Mouse (Mus musculus): ENCODE measurements at regions not wholly inside any gene's neighbourhood (a gene's known extent, or its start where the extent isn't known, plus 50 kb on each side); places are given as distances from the start of the nearest gene placed in this dataset.
A peak's percentile ranks its signal among the peaks of the same experiment; 100 is the strongest.

- Histone ChIP-seq H3K4me3 (replicated peaks; ENCODE audit: low read length) (no peak overlapping the region), H3K9me3 (ENCODE audit: control insufficient read depth, low read length) (no peaks in the 10 kb centered on the region), H3K9ac (ENCODE audit: low read depth, low read length, severe bottlenecking) (no peak overlapping the region), H3K4me1 (ENCODE audit: control insufficient read depth, insufficient read depth, low read length) (peaks cover 40% of the 10 kb centered on the region), H3K4me2 (replicated peaks; ENCODE audit: low read depth, low read length, severe bottlenecking) (no peak overlapping the region), H3K27me3 (ENCODE audit: control insufficient read depth, insufficient read depth, low read length) (no peaks in the 10 kb centered on the region), H3K27ac (replicated peaks; ENCODE audit: low read depth, low read length) (peak overlapping the region; percentile 40; the same call in 1 of the 2 replicates), H3K36me3 (ENCODE audit: control insufficient read depth, insufficient read depth, low read length) (no peaks in the 10 kb centered on the region)
- TF ChIP-seq POLR2A (IDR thresholded peaks at IDR 0.05; ENCODE audit: borderline replicate concordance, extremely low read depth, insufficient read depth, insufficient read length) = no peak
- ATAC-seq (ENCODE audit: low FRiP score, low read depth) (no peak), DNase-seq (ENCODE audit: low spot score) (peak; percentile 2)
- WGBS = 66% methylated on average over 3 of the region's 3 CpGs
Measured at GRCm38 (mm10) chr8:26353476-26353875, 234.1 kb downstream of the Gm45692 start.

GRCm38 (mm10) chr8:26354516-26354915 lies 235.2 kb downstream of the Gm45692 start:
- Histone ChIP-seq H3K4me3 (replicated peaks; ENCODE audit: low read length) (no peak overlapping the region), H3K9me3 (ENCODE audit: control insufficient read depth, low read length) (no peaks in the 10 kb centered on the region), H3K36me3 (ENCODE audit: control insufficient read depth, insufficient read depth, low read length) (no peaks in the 10 kb centered on the region), H3K27me3 (ENCODE audit: control insufficient read depth, insufficient read depth, low read length) (no peaks in the 10 kb centered on the region), H3K4me2 (replicated peaks; ENCODE audit: low read depth, low read length, severe bottlenecking) (no peak overlapping the region), H3K4me1 (ENCODE audit: control insufficient read depth, insufficient read depth, low read length) (peaks cover 47% of the 10 kb centered on the region), H3K9ac (ENCODE audit: low read depth, low read length, severe bottlenecking) (no peak overlapping the region), H3K27ac (replicated peaks; ENCODE audit: low read depth, low read length) (no peak overlapping the region)
- peak; percentile 2 for DNase-seq (ENCODE audit: low spot score)
- no peak for TF ChIP-seq POLR2A (IDR thresholded peaks at IDR 0.05; ENCODE audit: borderline replicate concordance, extremely low read depth, insufficient read depth, insufficient read length)
- 22% methylated on average over 4 of the region's 4 CpGs for WGBS
- no peak for ATAC-seq (ENCODE audit: low FRiP score, low read depth)

GRCm38 (mm10) chr8:26356801-26357200 lies 237.5 kb downstream of the Gm45692 start:
- Histone ChIP-seq H3K27me3 (ENCODE audit: control insufficient read depth, insufficient read depth, low read length) (no peaks in the 10 kb centered on the region), H3K9ac (ENCODE audit: low read depth, low read length, severe bottlenecking) (no peak overlapping the region), H3K4me3 (replicated peaks; ENCODE audit: low read length) (no peak overlapping the region), H3K4me2 (replicated peaks; ENCODE audit: low read depth, low read length, severe bottlenecking) (no peak overlapping the region), H3K9me3 (ENCODE audit: control insufficient read depth, low read length) (no peaks in the 10 kb centered on the region), H3K36me3 (ENCODE audit: control insufficient read depth, insufficient read depth, low read length) (no peaks in the 10 kb centered on the region), H3K4me1 (ENCODE audit: control insufficient read depth, insufficient read depth, low read length) (peaks cover 36% of the 10 kb centered on the region), H3K27ac (replicated peaks; ENCODE audit: low read depth, low read length) (no peak overlapping the region)
- ATAC-seq (ENCODE audit: low FRiP score, low read depth) (no peak), DNase-seq (ENCODE audit: low spot score) (peak; percentile 2)
- WGBS = 79% methylated on average over 8 of the region's 8 CpGs
- TF ChIP-seq POLR2A (IDR thresholded peaks at IDR 0.05; ENCODE audit: borderline replicate concordance, extremely low read depth, insufficient read depth, insufficient read length) = no peak

GRCm38 (mm10) chr8:26358711-26359136 lies 239.4 kb downstream of the Gm45692 start:
- Histone ChIP-seq H3K4me1 (ENCODE audit: control insufficient read depth, insufficient read depth, low read length) (peaks cover 18% of the 10 kb centered on the region), H3K4me2 (replicated peaks; ENCODE audit: low read depth, low read length, severe bottlenecking) (no peak overlapping the region), H3K27ac (replicated peaks; ENCODE audit: low read depth, low read length) (no peak overlapping the region), H3K9me3 (ENCODE audit: control insufficient read depth, low read length) (no peaks in the 10 kb centered on the region), H3K4me3 (replicated peaks; ENCODE audit: low read length) (no peak overlapping the region), H3K9ac (ENCODE audit: low read depth, low read length, severe bottlenecking) (no peak overlapping the region), H3K36me3 (ENCODE audit: control insufficient read depth, insufficient read depth, low read length) (no peaks in the 10 kb centered on the region), H3K27me3 (ENCODE audit: control insufficient read depth, insufficient read depth, low read length) (no peaks in the 10 kb centered on the region)
- WGBS = 42% methylated on average over 13 of the region's 13 CpGs
- DNase-seq (ENCODE audit: low spot score) (peak; percentile 67), ATAC-seq (ENCODE audit: low FRiP score, low read depth) (peak; percentile 64; the same call in 1 of the 2 replicates)
- no peak for TF ChIP-seq POLR2A (IDR thresholded peaks at IDR 0.05; ENCODE audit: borderline replicate concordance, extremely low read depth, insufficient read depth, insufficient read length)

GRCm38 (mm10) chr8:26362366-26362765 lies 243.0 kb downstream of the Gm45692 start:
- H3K9ac ChIP-seq (ENCODE audit: low read depth, low read length, severe bottlenecking) = no peak overlapping the region
- no peaks in the 10 kb centered on the region for H3K36me3 ChIP-seq (ENCODE audit: control insufficient read depth, insufficient read depth, low read length)
- DNase-seq (ENCODE audit: low spot score) (peak; percentile 1), ATAC-seq (ENCODE audit: low FRiP score, low read depth) (no peak)
- TF ChIP-seq POLR2A (IDR thresholded peaks at IDR 0.05; ENCODE audit: borderline replicate concordance, extremely low read depth, insufficient read depth, insufficient read length) = no peak
- H3K4me2 ChIP-seq (replicated peaks; ENCODE audit: low read depth, low read length, severe bottlenecking) = no peak overlapping the region
- H3K27me3 ChIP-seq (ENCODE audit: control insufficient read depth, insufficient read depth, low read length) = no peaks in the 10 kb centered on the region
- no peak overlapping the region for H3K4me3 ChIP-seq (replicated peaks; ENCODE audit: low read length)
- no peaks in the 10 kb centered on the region for H3K9me3 ChIP-seq (ENCODE audit: control insufficient read depth, low read length)
- H3K27ac ChIP-seq (replicated peaks; ENCODE audit: low read depth, low read length) = no peak overlapping the region
- 94% methylated on average over 5 of the region's 5 CpGs for WGBS
- H3K4me1 ChIP-seq (ENCODE audit: control insufficient read depth, insufficient read depth, low read length) = peaks cover 11% of the 10 kb centered on the region; the same call in 1 of the 2 replicates

- WGBS = 63% methylated on average over 4 of the region's 4 CpGs
- no peaks in the 10 kb centered on the region for H3K9me3 ChIP-seq (ENCODE audit: control insufficient read depth, low read length)
- TF ChIP-seq POLR2A (IDR thresholded peaks at IDR 0.05; ENCODE audit: borderline replicate concordance, extremely low read depth, insufficient read depth, insufficient read length) = no peak
- ATAC-seq (ENCODE audit: low FRiP score, low read depth) (no peak), DNase-seq (ENCODE audit: low spot score) (peak; percentile 2)
- no peaks in the 10 kb centered on the region for H3K36me3 ChIP-seq (ENCODE audit: control insufficient read depth, insufficient read depth, low read length)
- no peak overlapping the region for H3K4me2 ChIP-seq (replicated peaks; ENCODE audit: low read depth, low read length, severe bottlenecking)
- H3K27ac ChIP-seq (replicated peaks; ENCODE audit: low read depth, low read length) = no peak overlapping the region
- H3K27me3 ChIP-seq (ENCODE audit: control insufficient read depth, insufficient read depth, low read length) = no peaks in the 10 kb centered on the region
- no peak overlapping the region for H3K9ac ChIP-seq (ENCODE audit: low read depth, low read length, severe bottlenecking)
- H3K4me3 ChIP-seq (replicated peaks; ENCODE audit: low read length) = no peak overlapping the region
- peaks cover 5% of the 10 kb centered on the region; the same call in 1 of the 2 replicates for H3K4me1 ChIP-seq (ENCODE audit: control insufficient read depth, insufficient read depth, low read length)
Measured at GRCm38 (mm10) chr8:26363616-26364015, 244.3 kb downstream of the Gm45692 start.
